Mouse (Mus musculus) ES-Bruce4 (cell line): ENCODE measurements around the gene Chd6. TPM values are rescaled to one million over a fixed set of nuclear protein-coding genes. Genes with fewer than 3 reads are reported as not detected.
"Not testable (repeated sequence)": the region's sequence is repeated elsewhere in the genome, so short reads cannot be mapped to it uniquely, and the experiment has no call there.

Source experiments
- H3K27ac ChIP-seq: 2 replicates; pipeline ENCODE4 v1.5.1; 2012; ENCODE audit warnings: low read length, inconsistent platforms; ENCODE audit not compliant: insufficient read depth
- H3K27me3 ChIP-seq: 2 replicates; pipeline ENCODE4 v1.6.1; 2012; ENCODE audit warnings: mild to moderate bottlenecking, low read length, inconsistent platforms; ENCODE audit not compliant: control insufficient read depth, poor library complexity, insufficient read depth, severe bottlenecking
- H3K36me3 ChIP-seq: 2 replicates; pipeline ENCODE4 v1.6.1; 2012; ENCODE audit warnings: inconsistent platforms, mild to moderate bottlenecking, low read length, moderate library complexity; ENCODE audit not compliant: control insufficient read depth, poor library complexity, insufficient read depth, severe bottlenecking
- H3K4me1 ChIP-seq: one replicate; pipeline ENCODE4 v1.8.1; 2011; ENCODE audit warnings: low read length; ENCODE audit not compliant: control insufficient read depth, insufficient read depth
- H3K4me3 ChIP-seq: 2 replicates; pipeline ENCODE4 v1.5.1; 2011; ENCODE audit warnings: low read depth, mild to moderate bottlenecking, low read length
- H3K9ac ChIP-seq: 2 replicates; pipeline ENCODE4 v1.6.1; 2012; ENCODE audit warnings: low read depth, mild to moderate bottlenecking, inconsistent platforms; ENCODE audit not compliant: poor library complexity, severe bottlenecking
- H3K9me3 ChIP-seq: replicated peaks from 2 replicates; pipeline ENCODE4 v1.6.1; 2012; ENCODE audit warnings: mild to moderate bottlenecking, low read length, inconsistent platforms; ENCODE audit not compliant: control insufficient read depth, poor library complexity, insufficient read depth, severe bottlenecking
- CTCF ChIP-seq: IDR thresholded peaks from one replicate; pipeline ENCODE4 v1.8.1; 2011; ENCODE audit warnings: low read depth, low read length
- EP300 ChIP-seq: IDR thresholded peaks from 2 replicates; pipeline ENCODE4 v1.6.1; 2011; ENCODE audit warnings: low read depth, low read length; ENCODE audit not compliant: insufficient read depth
- POLR2A ChIP-seq: IDR thresholded peaks from one replicate; pipeline ENCODE4 v1.8.1; 2011; ENCODE audit warnings: low read length; ENCODE audit not compliant: insufficient read depth
- polyA plus RNA-seq: library from polyadenylated mRNA; stranded (reverse); fragments of >200 nt; gene quantifications from 2 replicates; pipeline ENCODE4 v1.2.4, GENCODE M21; 2011; ENCODE audit warnings: low read depth; ENCODE audit not compliant: missing spikeins, insufficient read depth, insufficient read length

The Chd6 gene
- polyA plus RNA-seq, 1 experiment: 90.4 TPM

- H3K27me3 ChIP-seq: no peaks in the 10 kb centered on the region
- TF ChIP-seq CTCF (no peak), EP300 (no peak), POLR2A (no peak)
Measured at GRCm38 (mm10) chr2:160973648-160974215, 135.1 kb downstream of the Chd6 start.

GRCm38 (mm10) chr2:160972103-160972792, 136.6 kb downstream of the Chd6 start:
- H3K4me3 ChIP-seq: no peak overlapping the region
- H3K36me3 ChIP-seq: peaks cover 29% of the 10 kb centered on the region
- TF ChIP-seq POLR2A: no peak
- TF ChIP-seq EP300: no peak
- no peak for TF ChIP-seq CTCF
- no peaks in the 10 kb centered on the region for H3K27me3 ChIP-seq
- no peak overlapping the region for H3K9ac ChIP-seq
- H3K27ac ChIP-seq: no peak overlapping the region
- H3K9me3 ChIP-seq: no peaks in the 10 kb centered on the region
- H3K4me1 ChIP-seq: no peaks in the 10 kb centered on the region

More at GRCm38 (mm10) chr2:160973648-160974215, 135.1 kb downstream of the Chd6 start:
- no peaks in the 10 kb centered on the region for H3K4me1 ChIP-seq
- no peak overlapping the region for H3K4me3 ChIP-seq
- H3K36me3 ChIP-seq: peaks cover 23% of the 10 kb centered on the region
- no peaks in the 10 kb centered on the region for H3K9me3 ChIP-seq
- no peak overlapping the region for H3K27ac ChIP-seq
- H3K9ac ChIP-seq: no peak overlapping the region

- Histone ChIP-seq H3K9me3 (no peaks in the 10 kb centered on the region), H3K4me3 (no peak overlapping the region), H3K9ac (no peak overlapping the region), H3K4me1 (no peaks in the 10 kb centered on the region), H3K27me3 (no peaks in the 10 kb centered on the region), H3K36me3 (peaks cover 28% of the 10 kb centered on the region), H3K27ac (no peak overlapping the region)
- TF ChIP-seq EP300: no peak
- TF ChIP-seq CTCF: no peak
- no peak for TF ChIP-seq POLR2A
Measured at GRCm38 (mm10) chr2:160962149-160962548, 146.7 kb downstream of the Chd6 start.

GRCm38 (mm10) chr2:160960956-160961646, 147.8 kb downstream of the Chd6 start:
- TF ChIP-seq EP300 (no peak), POLR2A (no peak), CTCF (no peak)
- H3K27me3 ChIP-seq: no peaks in the 10 kb centered on the region
- H3K9me3 ChIP-seq: no peaks in the 10 kb centered on the region
- no peaks in the 10 kb centered on the region for H3K4me1 ChIP-seq
- H3K9ac ChIP-seq: no peak overlapping the region
- H3K27ac ChIP-seq: no peak overlapping the region
- H3K36me3 ChIP-seq: peaks cover 19% of the 10 kb centered on the region
- no peak overlapping the region for H3K4me3 ChIP-seq

GRCm38 (mm10) chr2:160959901-160960300, 149.0 kb downstream of the Chd6 start:
- no peak overlapping the region for H3K27ac ChIP-seq
- no peak overlapping the region for H3K4me3 ChIP-seq
- H3K36me3 ChIP-seq: peaks cover 9% of the 10 kb centered on the region
- no peaks in the 10 kb centered on the region for H3K9me3 ChIP-seq
- no peaks in the 10 kb centered on the region for H3K4me1 ChIP-seq
- TF ChIP-seq CTCF: no peak
- TF ChIP-seq POLR2A: no peak
- TF ChIP-seq EP300: no peak
- H3K9ac ChIP-seq: no peak overlapping the region
- no peaks in the 10 kb centered on the region for H3K27me3 ChIP-seq

GRCm38 (mm10) chr2:160958737-160959136, 150.1 kb downstream of the Chd6 start:
- H3K27me3 ChIP-seq: no peaks in the 10 kb centered on the region
- H3K4me3 ChIP-seq: no peak overlapping the region
- H3K36me3 ChIP-seq: peaks cover 11% of the 10 kb centered on the region
- no peaks in the 10 kb centered on the region for H3K4me1 ChIP-seq
- H3K9ac ChIP-seq: no peak overlapping the region
- no peak for TF ChIP-seq POLR2A
- TF ChIP-seq CTCF: peak; percentile 11
- no peaks in the 10 kb centered on the region for H3K9me3 ChIP-seq
- H3K27ac ChIP-seq: no peak overlapping the region

GRCm38 (mm10) chr2:160957801-160958200, 151.1 kb downstream of the Chd6 start:
- peaks cover 11% of the 10 kb centered on the region for H3K36me3 ChIP-seq
- not testable (repeated sequence) for H3K27me3 ChIP-seq, H3K27ac ChIP-seq, H3K4me1 ChIP-seq, H3K4me3 ChIP-seq, H3K9ac ChIP-seq, H3K9me3 ChIP-seq

GRCm38 (mm10) chr2:160957307-160957706, 151.6 kb downstream of the Chd6 start:
- H3K27me3 ChIP-seq, H3K9ac ChIP-seq, H3K4me1 ChIP-seq, H3K27ac ChIP-seq, H3K9me3 ChIP-seq, H3K4me3 ChIP-seq: not testable (repeated sequence)
- peaks cover 11% of the 10 kb centered on the region for H3K36me3 ChIP-seq
